ENCODE assay signal across 8 mouse cellular contexts in the genomic region with DNA sequence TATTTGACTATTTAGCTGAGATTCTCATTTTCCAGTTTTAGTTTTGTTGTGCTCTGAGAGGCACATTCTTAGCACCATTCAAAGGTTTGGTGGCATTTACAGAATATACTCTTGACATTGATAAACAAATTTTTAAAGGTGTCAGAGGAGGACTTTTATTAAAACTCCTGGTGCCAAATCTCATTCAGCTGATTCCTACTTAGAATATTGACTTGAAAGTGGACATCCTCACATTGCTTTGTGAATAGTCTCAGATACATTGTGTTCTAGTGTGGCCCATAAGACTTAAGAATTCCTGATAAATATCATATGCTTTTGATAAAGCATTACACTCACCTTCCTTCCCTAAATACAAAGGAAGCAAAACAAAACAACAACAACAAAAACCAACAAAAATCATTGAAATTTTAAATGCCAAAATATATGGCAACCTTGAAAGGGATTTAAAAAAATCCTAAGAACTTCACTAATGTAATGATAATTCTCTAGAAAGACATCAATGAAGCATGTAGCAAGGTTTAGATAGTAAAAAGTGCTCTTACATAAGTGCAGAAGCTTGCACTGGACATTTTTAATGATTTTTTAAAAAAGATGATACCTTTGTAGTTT. TPM values are rescaled to one million over a fixed set of nuclear protein-coding genes. Genes with fewer than 3 reads are reported as not detected.
DNase-seq lines count a peak whose midpoint lies in the region; ATAC-seq and TF ChIP-seq lines count a peak whose summit lies in the region.

No protein-coding gene starts in this region.

- peak overlapping the region; percentile 97 for H3K4me3 ChIP-seq in left cerebral cortex, adult 2 months
- H3K4me3 ChIP-seq in embryonic facial prominence, embryonic 13.5 days, result peak overlapping the region; percentile 86
- H3K4me3 ChIP-seq in intestine, embryonic 16.5 days (ENCODE audit: low read length), result peak overlapping the region; percentile 92
- peak overlapping the region; percentile 85 for H3K4me3 ChIP-seq in neural tube, embryonic 12.5 days

- peak overlapping the region; percentile 100 for H3K9ac ChIP-seq in embryonic facial prominence, embryonic 13.5 days
- peak overlapping the region; percentile 100; the same call in 1 of the 2 replicates for H3K9ac ChIP-seq in intestine, embryonic 16.5 days (ENCODE audit: low read depth, low read length)
- 0 out of 2 replicates have a peak overlapping the region, but pooled peaks have one; percentile 98 for H3K9ac ChIP-seq in neural tube, embryonic 12.5 days

- ATAC-seq in embryonic facial prominence, embryonic 13.5 days (ENCODE audit: insufficient number of reproducible peaks, insufficient read depth, low FRiP score, low TSS enrichment, low read depth), result no peak
- no peak for ATAC-seq in intestine, embryonic 16.5 days
- no peak for ATAC-seq in neural tube, embryonic 12.5 days (ENCODE audit: low FRiP score, low read depth)
- no peak for ATAC-seq in cerebellum, adult (ENCODE audit: insufficient number of reproducible peaks, low FRiP score, low TSS enrichment)

- DNase-seq in left cerebral cortex, adult 2 months (ENCODE audit: extremely low spot score in 1 of 2, low spot score in 2 of 2), result no peak
- DNase-seq in left cerebral cortex, postnatal 10 days (ENCODE audit: extremely low spot score in 1 of 2, low spot score in 2 of 2), result no peak
- DNase-seq in cerebellum, adult 11 months, result no peak
- DNase-seq in right cerebral cortex, adult 2 months (ENCODE audit: low spot score in 2 of 2), result no peak

- H3K36me3 ChIP-seq in embryonic facial prominence, embryonic 13.5 days, result no peaks in the 10 kb centered on the region
- no peaks in the 10 kb centered on the region for H3K36me3 ChIP-seq in intestine, embryonic 16.5 days (ENCODE audit: control insufficient read depth, insufficient read depth, low read length)
- no peaks in the 10 kb centered on the region for H3K36me3 ChIP-seq in neural tube, embryonic 12.5 days

- no peaks in the 10 kb centered on the region for H3K27me3 ChIP-seq in embryonic facial prominence, embryonic 13.5 days
- H3K27me3 ChIP-seq in intestine, embryonic 16.5 days (replicated peaks; ENCODE audit: control insufficient read depth, insufficient read depth, low read length), result no peaks in the 10 kb centered on the region
- no peaks in the 10 kb centered on the region for H3K27me3 ChIP-seq in neural tube, embryonic 12.5 days (replicated peaks)

- H3K4me1 ChIP-seq in embryonic facial prominence, embryonic 13.5 days, result peaks cover 10% of the 10 kb centered on the region
- H3K4me1 ChIP-seq in intestine, embryonic 16.5 days (ENCODE audit: control insufficient read depth, insufficient read depth, low read length), result peaks cover 4% of the 10 kb centered on the region; the same call in 1 of the 2 replicates
- H3K4me1 ChIP-seq in neural tube, embryonic 12.5 days, result peaks cover 3% of the 10 kb centered on the region; the same call in 1 of the 2 replicates

- peak overlapping the region; percentile 100 for H3K27ac ChIP-seq in left cerebral cortex, adult 2 months
- H3K27ac ChIP-seq in embryonic facial prominence, embryonic 13.5 days, result peak overlapping the region; percentile 100; the same call in 1 of the 2 replicates
- H3K27ac ChIP-seq in intestine, embryonic 16.5 days (ENCODE audit: low read length), result no peak overlapping the region
- H3K27ac ChIP-seq in neural tube, embryonic 12.5 days, result no peak overlapping the region

- no peak for TF ChIP-seq CTCF in left cerebral cortex, adult 2 months (IDR thresholded peaks at IDR 0.05)

- peak overlapping the region; percentile 63 for H3K4me2 ChIP-seq in embryonic facial prominence, embryonic 13.5 days
- peak overlapping the region; percentile 52 for H3K4me2 ChIP-seq in intestine, embryonic 16.5 days (ENCODE audit: low read depth, low read length)
- H3K4me2 ChIP-seq in neural tube, embryonic 12.5 days (replicated peaks), result peak overlapping the region; percentile 60

- intact Hi-C loops in left cerebral cortex, adult 2 months (cut with DNase I), result loop anchor here (2.0 to 5.0 kb wide), 2 partner anchors 24 to 99 kb away; a partner anchor contains a TSS
- intact Hi-C loops in left cerebral cortex, postnatal 10 days (cut with DNase I), result no loop called here

- H3K9me3 ChIP-seq in embryonic facial prominence, embryonic 13.5 days, result no peaks in the 10 kb centered on the region
- no peaks in the 10 kb centered on the region for H3K9me3 ChIP-seq in intestine, embryonic 16.5 days (ENCODE audit: control insufficient read depth, low read length)
- no peaks in the 10 kb centered on the region for H3K9me3 ChIP-seq in neural tube, embryonic 12.5 days

RNA-seq across cellular contexts. Expression of a gene that starts 1.1 kb away (rescaled TPM):
- 1 to 10 TPM; 5.0 to 5.4 TPM for total RNA-seq in left cerebral cortex, adult 2 months (2021)
- total RNA-seq in left cerebral cortex, postnatal 10 days (2021), result 10 to 100 TPM in 1 of 2 experiments, 1 to 10 TPM in 1; 8.7 to 11.8 TPM
- 24.1 TPM in 2 replicates for polyA plus RNA-seq in embryonic facial prominence, embryonic 13.5 days (2015; fragmentation: Nextera tagmentation; extraction: Ambion mirVana)
- 6.8 and 7.8 TPM in 2 replicates for polyA plus RNA-seq in intestine, embryonic 16.5 days (2015; fragmentation: Nextera tagmentation; extraction: Ambion mirVana)
- 30.2 and 30.6 TPM in 2 replicates for polyA plus RNA-seq in neural tube, embryonic 12.5 days (2016; fragmentation: Nextera tagmentation; extraction: Ambion mirVana)

RNA-seq across cellular contexts. Expression of a gene that starts 1.4 kb away (rescaled TPM):
- total RNA-seq in left cerebral cortex, adult 2 months (2021), result 10 to 100 TPM; 14.4 to 19.8 TPM
- 10 to 100 TPM; 11.3 to 12.2 TPM for total RNA-seq in left cerebral cortex, postnatal 10 days (2021)
- 2.3 and 3.7 TPM in 2 replicates for polyA plus RNA-seq in embryonic facial prominence, embryonic 13.5 days (2015; fragmentation: Nextera tagmentation; extraction: Ambion mirVana)
- 0.89 and 1.2 TPM in 2 replicates for polyA plus RNA-seq in intestine, embryonic 16.5 days (2015; fragmentation: Nextera tagmentation; extraction: Ambion mirVana)
- polyA plus RNA-seq in neural tube, embryonic 12.5 days (2016; fragmentation: Nextera tagmentation; extraction: Ambion mirVana), result 3.2 and 3.8 TPM in 2 replicates

RNA-seq across cellular contexts. Expression of a gene that starts 24.7 kb away (rescaled TPM):
- total RNA-seq in left cerebral cortex, adult 2 months (2021), result 1 to 10 TPM; 6.8 to 7.1 TPM
- total RNA-seq in left cerebral cortex, postnatal 10 days (2021), result 1 to 10 TPM; 7.1 to 8.2 TPM
- polyA plus RNA-seq in embryonic facial prominence, embryonic 13.5 days (2015; fragmentation: Nextera tagmentation; extraction: Ambion mirVana), result 8.8 and 8.9 TPM in 2 replicates
- 5.7 and 6.1 TPM in 2 replicates for polyA plus RNA-seq in intestine, embryonic 16.5 days (2015; fragmentation: Nextera tagmentation; extraction: Ambion mirVana)
- 8.2 and 10.8 TPM in 2 replicates for polyA plus RNA-seq in neural tube, embryonic 12.5 days (2016; fragmentation: Nextera tagmentation; extraction: Ambion mirVana)

Comparison
In these comparisons a context has a peak if more than half of its experiments do, and no peak if none do; other contexts are left out.
1. H3K27ac ChIP-seq: peak in left cerebral cortex, adult 2 months (single experiment) and embryonic facial prominence, embryonic 13.5 days (single experiment); none in intestine, embryonic 16.5 days (single experiment) and neural tube, embryonic 12.5 days (single experiment).
2. Peak in every context shown above with its lines, with median percentiles within 50 percentile points of each other: H3K4me3 ChIP-seq, H3K4me2 ChIP-seq and H3K9ac ChIP-seq.